Mouse (Mus musculus) intestine, postnatal 0 days (tissue): ENCODE measurements at regions not wholly inside any gene's neighbourhood (a gene's known extent, or its start where the extent isn't known, plus 50 kb on each side); places are given as distances from the start of the nearest gene placed in this dataset.
A peak's percentile ranks its signal among the peaks of the same experiment; 100 is the strongest.

Experiments
- ATAC-seq: fragments of 200-750 bp; cut with Nextera tagmentation; 2 replicates; pipeline ENCODE4 v1.8.0; 2017; ENCODE audit warnings: mild to moderate bottlenecking, moderate TSS enrichment, moderate library complexity
- H3K27ac ChIP-seq: fragments of 300-500 bp; sonication (generic); 2 replicates; pipeline ENCODE4 v1.5.1; 2014; ENCODE audit warnings: mild to moderate bottlenecking, low read depth, low read length, moderate library complexity
- H3K27me3 ChIP-seq: fragments of 300-500 bp; sonication (generic); replicated peaks from 2 replicates; pipeline ENCODE4 v1.6.1; 2014; ENCODE audit warnings: low read length, mixed read lengths; ENCODE audit not compliant: control insufficient read depth, insufficient read depth
- H3K36me3 ChIP-seq: fragments of 300-500 bp; sonication (generic); 2 replicates; pipeline ENCODE4 v1.6.1; 2014; ENCODE audit warnings: mild to moderate bottlenecking, moderate library complexity; ENCODE audit not compliant: control insufficient read depth, insufficient read depth
- H3K4me1 ChIP-seq: fragments of 300-500 bp; sonication (generic); replicated peaks from 2 replicates; pipeline ENCODE4 v1.6.1; 2014; ENCODE audit warnings: antibody characterized with exemption, low read length, mixed read lengths; ENCODE audit not compliant: control insufficient read depth, insufficient read depth
- H3K4me2 ChIP-seq: fragments of 300-500 bp; sonication (generic); replicated peaks from 2 replicates; pipeline ENCODE4 v1.6.1; 2014; ENCODE audit warnings: low read depth, mild to moderate bottlenecking, moderate library complexity
- H3K4me3 ChIP-seq: fragments of 300-500 bp; sonication (generic); 2 replicates; pipeline ENCODE4 v1.5.1; 2014; ENCODE audit warnings: low read depth, low read length
- H3K9ac ChIP-seq: fragments of 300-500 bp; sonication (generic); 2 replicates; pipeline ENCODE4 v1.6.1; 2014; ENCODE audit warnings: mild to moderate bottlenecking, low read depth, low read length
- H3K9me3 ChIP-seq: fragments of 300-500 bp; sonication (generic); 2 replicates; pipeline ENCODE4 v1.6.1; 2016; ENCODE audit warnings: mixed run types; ENCODE audit not compliant: control insufficient read depth
- CTCF ChIP-seq: sonication (generic); IDR thresholded peaks from 2 replicates; pipeline ENCODE4 v1.5.1; 2016; ENCODE audit warnings: low read depth, mild to moderate bottlenecking, control low read depth, antibody characterized with exemption, moderate library complexity
- WGBS: fragments of 180-500 bp; shearing (Covaris S2); extraction: QIAGEN DNeasy Blood & Tissue Kit; methylation state at CpG from one replicate; pipeline ENCODE4 v1.1.7; 2014; 5-methylcytosine and 5-hydroxymethylcytosine counted together

DNA sequence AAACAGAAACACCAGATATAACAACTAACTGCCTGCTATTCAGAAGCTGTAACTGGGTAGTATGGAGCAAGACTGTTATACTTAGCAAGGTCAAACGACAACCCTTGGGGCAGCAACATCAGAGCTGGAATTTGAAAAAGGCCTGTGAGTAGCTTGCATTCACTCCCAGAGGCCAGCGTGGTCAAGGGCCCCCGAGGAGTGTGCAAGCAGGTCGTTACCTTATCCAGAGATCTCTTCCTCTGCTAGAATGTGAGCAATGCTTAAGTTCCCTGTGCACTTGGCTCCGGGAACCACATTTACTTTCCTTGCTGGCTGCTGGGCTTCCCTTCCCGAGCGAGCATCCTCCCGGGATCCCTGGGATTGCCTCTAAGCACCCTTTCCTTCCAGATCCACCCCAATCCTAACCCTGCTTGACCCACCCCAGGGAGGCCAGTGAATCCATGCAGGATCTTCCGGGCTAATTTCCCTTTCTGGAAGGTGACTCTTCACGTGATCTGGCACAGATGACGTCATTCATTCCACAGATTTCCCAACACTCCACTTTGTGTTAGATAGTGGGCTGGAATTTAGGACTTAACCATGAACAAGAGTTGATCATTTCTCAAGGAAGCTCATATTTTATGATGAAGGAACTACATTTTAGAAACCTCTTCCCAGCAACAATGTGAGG, 112.3 kb upstream of the Tsc22d1 start:
- H3K9me3 ChIP-seq, result no peaks in the 10 kb centered on the region
- no peaks in the 10 kb centered on the region for H3K36me3 ChIP-seq
- no peak for TF ChIP-seq CTCF
- ATAC-seq, result no peak
- no peak overlapping the region for H3K4me2 ChIP-seq
- no peak overlapping the region for H3K4me3 ChIP-seq
- H3K4me1 ChIP-seq, result no peaks in the 10 kb centered on the region
- H3K27ac ChIP-seq, result no peak overlapping the region
- H3K27me3 ChIP-seq, result no peaks in the 10 kb centered on the region
- 63% methylated on average over 11 of the region's 11 CpGs for WGBS
- H3K9ac ChIP-seq, result no peak overlapping the region

DNA sequence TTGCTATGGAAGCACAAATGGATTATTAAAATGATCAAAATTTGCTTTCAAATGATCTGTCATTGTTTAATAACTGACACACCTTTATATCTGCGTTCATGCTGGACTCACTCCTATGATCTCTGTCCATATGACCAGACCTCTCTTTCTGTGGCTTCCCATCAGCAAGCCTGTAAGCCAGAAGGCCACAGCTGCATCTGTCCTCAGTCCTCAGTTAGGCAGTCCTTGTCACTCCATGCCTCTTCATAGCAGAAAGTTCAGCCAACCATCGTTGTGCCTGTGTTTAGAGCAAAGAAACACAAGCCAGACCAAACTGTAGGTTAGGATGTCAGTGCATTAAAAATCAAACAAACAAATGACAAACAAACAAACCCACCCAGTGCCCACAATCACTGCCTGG, 107.2 kb upstream of the Tsc22d1 start:
- no peak overlapping the region for H3K27ac ChIP-seq
- no peak for ATAC-seq
- H3K36me3 ChIP-seq, result no peaks in the 10 kb centered on the region
- H3K9me3 ChIP-seq, result no peaks in the 10 kb centered on the region
- WGBS, result 69% methylated on average over 2 of the region's 2 CpGs
- H3K4me1 ChIP-seq, result peaks cover 3% of the 10 kb centered on the region; the same call in 1 of the 2 replicates
- no peak overlapping the region for H3K9ac ChIP-seq
- H3K27me3 ChIP-seq, result no peaks in the 10 kb centered on the region
- H3K4me3 ChIP-seq, result no peak overlapping the region
- TF ChIP-seq CTCF, result no peak
- H3K4me2 ChIP-seq, result no peak overlapping the region

DNA sequence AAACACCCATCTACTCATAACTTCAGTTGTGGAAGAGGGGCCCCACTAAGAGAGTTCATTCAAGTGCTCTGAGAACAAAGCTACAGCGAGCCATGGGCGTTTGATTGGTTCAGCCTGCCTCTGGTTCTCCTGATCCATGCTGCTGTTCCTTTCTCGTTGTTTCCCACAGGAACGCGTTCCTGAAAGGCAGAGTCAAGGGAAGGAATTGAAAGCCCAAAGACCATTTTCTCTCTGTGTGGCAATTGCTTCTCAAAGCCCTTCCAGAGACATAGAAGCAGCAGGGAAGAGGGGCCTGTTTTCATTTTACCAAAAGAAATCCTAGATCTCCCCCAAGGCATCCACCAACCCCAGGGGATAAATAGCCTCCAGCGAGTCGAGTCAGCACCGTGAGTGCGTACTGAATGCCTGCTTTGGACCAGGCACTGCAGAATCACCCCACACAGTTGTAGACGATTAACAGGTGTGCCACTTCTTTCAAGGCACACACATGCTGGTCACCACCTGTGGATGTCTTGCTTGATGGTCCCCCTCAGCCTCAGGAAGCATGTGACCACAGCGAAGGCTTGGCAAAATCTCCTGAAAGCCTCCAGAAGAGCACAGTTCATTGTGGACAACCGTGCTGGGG, 106.5 kb upstream of the Tsc22d1 start:
- Histone ChIP-seq H3K36me3 (no peaks in the 10 kb centered on the region), H3K4me3 (no peak overlapping the region)
- ATAC-seq, result no peak

DNA sequence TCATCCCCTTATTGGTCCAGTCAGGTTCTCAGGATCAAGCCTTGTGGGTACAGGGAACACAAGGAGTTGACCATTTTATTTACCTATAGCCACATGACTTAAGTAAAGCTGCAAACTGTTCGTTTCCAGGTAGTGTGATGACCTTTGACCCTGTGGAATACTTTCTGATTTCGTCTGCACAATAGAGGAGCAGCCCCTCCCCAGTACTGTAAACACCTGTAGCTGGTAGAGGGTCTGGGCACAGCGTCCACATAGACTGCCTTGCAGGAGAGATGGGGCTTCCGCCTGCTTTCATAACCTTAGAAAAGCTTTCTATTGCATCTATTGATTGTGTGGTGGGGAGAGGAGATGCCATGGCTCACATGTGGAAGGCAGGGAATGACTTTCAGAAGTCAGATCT, 105.2 kb upstream of the Tsc22d1 start:
- Histone ChIP-seq H3K27ac (no peak overlapping the region), H3K9ac (no peak overlapping the region), H3K4me2 (no peak overlapping the region), H3K4me3 (no peak overlapping the region), H3K4me1 (peaks cover 3% of the 10 kb centered on the region; the same call in 1 of the 2 replicates), H3K9me3 (no peaks in the 10 kb centered on the region), H3K27me3 (no peaks in the 10 kb centered on the region), H3K36me3 (no peaks in the 10 kb centered on the region)
- no peak for TF ChIP-seq CTCF
- 41% methylated on average over 4 of the region's 4 CpGs for WGBS
- no peak for ATAC-seq

More for the DNA sequence above, 106.5 kb upstream of the Tsc22d1 start:
- WGBS, result 44% methylated on average over 12 of the region's 12 CpGs
- Histone ChIP-seq H3K9me3 (no peaks in the 10 kb centered on the region), H3K27me3 (no peaks in the 10 kb centered on the region), H3K4me1 (peaks cover 3% of the 10 kb centered on the region; the same call in 1 of the 2 replicates), H3K4me2 (peak overlapping the region; percentile 41), H3K27ac (no peak overlapping the region), H3K9ac (no peak overlapping the region)
- no peak for TF ChIP-seq CTCF

DNA sequence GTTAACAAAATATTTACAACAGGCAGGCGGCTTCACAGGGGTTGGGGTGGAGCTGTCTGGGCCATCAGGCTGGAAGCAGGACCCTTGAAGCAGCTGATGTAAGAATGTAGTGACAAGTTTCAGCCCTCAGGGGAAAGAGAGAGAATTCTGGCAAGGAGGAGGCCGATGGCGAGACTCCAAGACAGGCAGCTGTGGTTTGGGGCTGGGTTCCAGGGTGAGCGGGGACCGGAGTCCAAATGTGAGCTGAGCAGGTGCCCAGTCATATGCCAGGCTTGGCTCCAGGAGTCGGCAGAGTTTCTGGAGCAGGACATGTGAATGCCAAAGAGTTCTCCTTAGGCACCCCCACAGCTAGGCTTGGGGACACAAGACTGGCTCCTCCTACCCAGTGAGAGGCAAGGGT, 104.5 kb upstream of the Tsc22d1 start:
- 69% methylated on average over 6 of the region's 6 CpGs for WGBS
- TF ChIP-seq CTCF, result no peak
- no peak overlapping the region for H3K9ac ChIP-seq
- H3K27ac ChIP-seq, result no peak overlapping the region
- no peaks in the 10 kb centered on the region for H3K27me3 ChIP-seq
- H3K4me2 ChIP-seq, result no peak overlapping the region
- ATAC-seq, result no peak
- peaks cover 3% of the 10 kb centered on the region; the same call in 1 of the 2 replicates for H3K4me1 ChIP-seq
- H3K9me3 ChIP-seq, result no peaks in the 10 kb centered on the region
- H3K36me3 ChIP-seq, result no peaks in the 10 kb centered on the region
- no peak overlapping the region for H3K4me3 ChIP-seq

DNA sequence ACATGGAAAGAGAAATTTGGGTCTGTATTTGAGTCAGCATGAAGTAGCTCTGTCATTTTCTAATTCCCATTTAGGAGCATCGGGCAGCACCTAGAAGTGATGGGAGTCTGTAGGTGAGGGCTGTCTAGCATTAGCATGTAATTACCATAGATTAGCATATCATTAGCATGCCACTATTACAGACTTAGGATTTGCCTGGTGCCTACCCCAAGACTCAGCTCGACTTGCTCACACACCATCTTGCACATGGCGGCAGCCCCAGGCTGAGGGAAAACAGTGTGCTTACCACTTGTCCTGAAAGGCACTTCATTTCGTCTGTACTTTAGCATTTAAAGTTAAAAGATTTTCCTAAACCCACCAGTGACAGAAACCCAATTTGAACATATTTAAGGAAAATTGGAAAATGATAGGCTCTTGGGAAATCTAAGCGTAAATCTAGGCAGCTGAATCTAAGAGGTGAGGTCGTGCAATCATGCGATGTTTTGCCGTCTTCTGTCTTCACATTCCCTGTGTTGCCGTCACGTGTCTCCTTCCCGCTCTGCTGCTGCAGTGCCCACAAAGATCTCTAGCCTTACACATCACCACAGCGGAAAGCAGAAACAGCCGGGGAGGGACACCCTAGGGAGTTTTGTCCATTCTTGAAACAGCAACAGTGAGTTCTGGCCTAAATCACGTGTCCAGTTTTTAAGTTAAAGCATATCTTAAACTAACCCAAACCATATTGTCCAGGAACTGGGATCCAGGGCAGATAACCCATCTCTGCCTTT, 101.2 kb upstream of the Tsc22d1 start:
- H3K36me3 ChIP-seq, result no peaks in the 10 kb centered on the region
- ATAC-seq, result no peak
- no peaks in the 10 kb centered on the region for H3K27me3 ChIP-seq
- no peak overlapping the region for H3K4me2 ChIP-seq
- H3K4me1 ChIP-seq, result peaks cover 3% of the 10 kb centered on the region; the same call in 1 of the 2 replicates
- no peaks in the 10 kb centered on the region for H3K9me3 ChIP-seq
- WGBS, result 86% methylated on average over 14 of the region's 14 CpGs
- no peak overlapping the region for H3K4me3 ChIP-seq
- TF ChIP-seq CTCF, result no peak
- no peak overlapping the region for H3K9ac ChIP-seq
- H3K27ac ChIP-seq, result no peak overlapping the region
